Mouse (Mus musculus) layer of hippocampus, adult 18-20 months (tissue): ENCODE data around the gene Uchl3. TPM values are rescaled to one million over a fixed set of nuclear protein-coding genes. Genes with fewer than 3 reads are reported as not detected.

Experiments
- DNase-seq, 2 experiments: peaks; one replicate each; pipeline ENCODE4 v3.0.0; 2022; ENCODE audit warnings: low spot score in 2 of 2
- long read RNA-seq: library from polyadenylated mRNA; stranded (forward); transcript quantifications from one replicate; pipeline ENCODE4 v2.0.0, GENCODE M21; 2021
- total RNA-seq, 2 experiments: library from RNA; stranded (reverse); gene quantifications; 2 replicates each; pipeline ENCODE4 v1.2.3; 2021

The Uchl3 gene
- total RNA-seq, result 10 to 100 TPM; 49.7 to 51.5 TPM
- long read RNA-seq, partial matches to known transcripts, result 1 of 54 reads
- long read RNA-seq, other reads (novel, unspliced or antisense), result 53 of 54 reads

DNA sequence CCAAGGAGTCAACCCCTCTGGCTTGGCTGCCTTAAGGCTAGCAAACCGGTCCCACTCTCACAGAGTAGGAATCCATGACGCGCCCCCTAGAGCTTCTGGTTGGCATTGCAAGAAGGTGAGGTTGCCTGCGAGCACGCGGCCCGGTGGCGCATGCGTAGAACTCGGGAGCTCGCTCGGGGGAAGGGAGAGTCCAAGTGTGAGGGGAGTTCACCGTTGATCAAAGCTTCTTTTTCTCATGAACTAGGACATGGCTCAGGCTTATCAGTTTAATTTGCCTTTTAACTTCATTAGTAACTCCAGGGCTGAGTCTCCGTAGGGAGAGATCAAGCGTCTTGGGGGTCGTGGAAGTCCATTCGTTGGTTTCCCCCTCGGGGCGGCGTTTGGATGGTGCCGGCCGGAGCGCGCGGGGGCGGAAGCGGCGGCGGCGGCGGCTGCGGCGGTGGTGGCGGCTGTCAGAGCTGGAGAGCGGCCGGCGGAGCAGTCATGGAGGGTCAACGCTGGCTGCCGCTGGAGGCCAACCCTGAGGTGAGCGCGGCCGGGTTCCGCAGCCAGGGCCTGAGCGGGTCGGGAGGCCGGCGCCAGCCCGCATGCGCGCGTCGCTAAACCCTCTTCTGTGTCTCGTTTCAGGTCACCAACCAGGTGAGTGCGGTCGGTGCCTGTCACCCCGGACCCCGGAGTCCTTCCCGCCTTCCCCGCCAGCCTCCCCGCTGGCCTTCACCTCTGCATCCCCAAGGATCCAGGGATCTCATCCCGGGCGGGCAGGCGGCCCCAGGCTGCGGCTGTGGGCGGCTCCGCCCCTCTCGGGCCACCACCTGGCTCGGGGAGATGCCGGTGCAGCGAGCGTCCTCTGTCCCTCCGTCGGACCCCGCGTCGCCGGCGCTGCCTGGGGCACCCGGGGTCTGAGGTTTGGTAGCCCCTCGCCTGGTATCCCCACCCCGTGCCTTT is at the start of gene Uchl3:
Gene Uchl3, plus strand, starts transcription at position 387 of the 945 bp plus-strand sequence.
- DNase-seq, result peak; percentile 91 to 98

DNA sequence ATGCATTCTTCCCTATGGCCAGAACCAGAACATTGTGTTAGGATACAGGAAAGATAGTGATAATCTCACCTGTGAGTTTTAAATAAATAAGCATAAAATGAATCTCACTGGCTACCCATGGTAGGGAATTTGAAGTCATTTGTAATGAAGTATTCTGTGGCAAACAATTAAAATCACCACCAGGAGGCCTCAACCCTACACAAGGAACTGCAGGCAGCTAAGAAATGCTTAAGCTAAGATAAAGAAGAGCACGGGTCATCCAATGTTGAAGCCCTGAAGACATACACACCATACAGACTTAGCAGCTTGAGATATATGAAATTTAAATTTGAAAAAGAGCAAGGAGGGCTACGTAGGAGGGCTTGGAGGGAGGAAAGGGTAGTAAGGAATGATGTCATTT is 47.9 kb upstream of the Uchl3 start:
- no peak for DNase-seq

DNA sequence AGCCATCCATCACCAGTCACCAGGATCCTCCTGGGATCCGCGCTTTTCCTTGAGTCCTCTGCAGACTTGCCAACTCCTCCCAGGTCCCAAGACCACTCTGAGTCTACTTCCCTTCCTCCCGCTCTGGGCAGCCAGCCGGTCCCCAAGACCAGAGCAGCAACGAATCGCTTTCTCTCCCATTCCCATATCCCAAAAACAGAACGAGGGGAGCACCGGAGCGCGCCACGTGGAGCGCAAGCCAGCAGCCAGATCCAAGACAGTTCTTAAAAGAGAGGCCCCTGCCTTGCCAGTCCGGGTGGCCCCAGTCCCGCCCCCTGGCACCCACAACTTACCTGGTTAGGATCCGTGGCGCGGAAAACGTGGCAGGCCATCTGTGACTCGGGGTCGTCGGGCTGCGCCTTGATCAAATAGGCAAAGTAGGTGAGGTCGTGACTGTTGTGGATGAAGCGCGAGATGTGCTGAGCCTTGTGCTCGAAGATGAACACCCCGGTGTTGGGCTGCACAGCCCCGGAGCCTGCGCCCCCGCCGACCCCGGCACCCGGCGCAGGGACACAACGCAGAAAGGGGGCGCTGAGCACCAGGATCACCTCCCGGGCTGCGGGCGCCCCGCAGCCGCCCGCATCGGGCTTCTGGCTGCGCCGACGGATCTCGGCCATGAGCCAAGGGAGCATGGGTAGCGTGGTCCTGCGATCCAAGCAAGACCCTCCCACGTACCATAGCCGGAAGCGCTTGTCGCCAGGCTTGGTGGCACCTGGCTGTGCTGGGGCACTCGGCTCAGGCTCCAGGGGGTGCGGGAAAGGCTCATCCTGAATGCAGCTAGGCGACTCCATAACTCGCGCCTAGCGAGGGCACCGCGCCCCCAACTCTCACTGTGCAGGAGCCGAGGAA is 45.9 kb upstream of the Uchl3 start:
- DNase-seq, result peak; percentile 1 to 13

DNA sequence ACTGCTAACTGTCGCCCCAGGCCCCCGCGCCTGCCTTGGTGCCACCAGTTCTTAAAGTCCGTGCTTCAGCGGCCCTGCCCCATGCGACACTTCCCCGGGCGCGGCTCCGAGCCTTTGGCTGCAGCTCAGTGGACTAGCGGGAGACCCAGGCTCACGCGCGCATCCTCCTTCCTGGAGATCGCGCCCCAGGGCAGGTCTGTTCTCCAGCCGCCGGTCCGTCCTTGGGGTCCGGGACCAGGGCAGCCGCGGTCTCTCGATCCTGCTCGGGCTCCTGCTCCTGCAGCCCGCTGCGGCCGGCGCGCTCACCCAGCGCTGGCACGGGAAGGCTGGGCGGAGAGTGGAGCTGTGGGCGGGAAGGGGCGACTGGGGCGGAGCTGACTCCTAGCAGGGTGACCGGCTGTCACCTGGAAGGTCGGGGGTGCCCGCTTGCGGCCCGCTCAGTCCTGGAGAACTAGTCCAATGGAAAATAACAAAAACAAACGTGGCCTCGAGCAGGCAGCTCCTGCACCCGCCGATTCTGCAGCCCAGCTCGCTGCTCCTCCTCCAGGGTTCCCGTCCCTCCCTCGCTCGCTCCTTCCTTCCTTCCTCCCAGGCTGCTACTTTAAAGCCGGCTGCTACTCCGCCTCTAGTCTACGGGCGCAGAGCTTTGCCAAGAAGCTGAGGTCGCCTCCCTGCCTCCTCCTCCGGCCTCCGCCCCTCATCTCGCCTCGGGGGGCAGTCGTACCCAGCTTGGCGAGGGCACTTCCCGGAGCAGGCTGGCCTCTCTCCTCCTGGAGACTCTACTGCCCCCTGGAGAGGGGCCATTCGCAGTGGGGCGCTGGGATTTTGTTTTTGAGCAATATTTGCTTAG is 45.0 kb upstream of the Uchl3 start, which contains the start of gene Tbc1d4:
Gene Tbc1d4, minus strand, starts transcription at position 673 of the 850 bp plus-strand sequence.
- peak; percentile 49 to 52 for DNase-seq

DNA sequence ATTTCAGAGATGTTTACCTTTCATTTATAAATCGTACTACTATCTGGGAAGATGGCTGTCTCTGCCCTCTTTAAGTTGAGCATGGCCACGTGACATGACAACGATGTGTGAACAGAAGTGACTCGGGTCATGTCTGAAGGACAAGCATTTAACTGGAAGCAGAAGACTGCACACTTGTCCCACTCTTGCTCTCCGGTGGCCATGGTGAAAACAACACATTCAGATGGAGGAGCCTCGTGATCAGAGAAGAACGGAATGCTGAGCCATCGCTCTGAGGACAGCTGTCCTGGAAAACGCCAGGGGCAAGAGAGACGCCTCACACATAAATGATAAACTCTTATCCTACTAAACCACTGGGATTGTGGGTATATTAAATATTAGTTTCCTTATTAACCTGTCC is 43.1 kb upstream of the Uchl3 start:
- DNase-seq, result no peak

DNA sequence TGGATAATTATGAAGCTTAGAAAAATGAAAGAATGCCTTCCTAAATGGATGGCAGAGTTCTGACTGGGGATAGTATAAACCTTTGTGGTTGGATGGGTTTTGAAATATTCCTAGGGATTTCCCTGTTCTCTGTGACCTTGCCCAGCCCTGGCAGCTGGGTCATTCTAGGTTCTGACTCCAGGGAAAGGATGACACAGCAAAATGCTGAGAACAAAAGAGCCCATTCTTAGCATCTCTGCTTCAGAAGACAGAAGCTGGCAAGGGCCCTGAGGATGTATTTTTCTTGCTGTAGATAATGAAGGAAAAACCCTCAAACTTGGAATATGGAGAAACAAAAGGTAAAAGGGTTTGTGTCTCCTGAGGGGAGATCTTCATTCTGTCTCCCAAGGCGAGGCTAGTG is 40.6 kb upstream of the Uchl3 start:
- DNase-seq, result no peak

DNA sequence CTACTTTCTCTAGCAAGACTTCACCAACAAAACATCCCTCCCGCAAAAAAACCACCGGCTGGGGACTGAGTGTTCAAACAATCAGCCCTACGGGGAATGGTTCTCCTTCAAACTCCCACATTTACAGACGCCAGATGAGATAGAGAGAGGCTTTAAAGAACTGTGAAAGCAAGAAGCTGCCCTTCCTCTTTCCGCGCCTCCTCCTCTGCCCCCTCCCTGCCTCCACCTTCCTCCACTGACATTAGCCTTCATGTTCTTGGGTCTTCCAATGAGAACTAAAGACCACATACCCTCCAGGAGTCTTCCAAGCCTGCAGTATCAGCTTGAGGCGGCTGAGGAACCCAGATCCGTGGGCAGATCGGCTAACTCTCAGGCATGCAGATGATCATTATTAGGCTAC is 37.6 kb upstream of the Uchl3 start:
- DNase-seq, result no peak

DNA sequence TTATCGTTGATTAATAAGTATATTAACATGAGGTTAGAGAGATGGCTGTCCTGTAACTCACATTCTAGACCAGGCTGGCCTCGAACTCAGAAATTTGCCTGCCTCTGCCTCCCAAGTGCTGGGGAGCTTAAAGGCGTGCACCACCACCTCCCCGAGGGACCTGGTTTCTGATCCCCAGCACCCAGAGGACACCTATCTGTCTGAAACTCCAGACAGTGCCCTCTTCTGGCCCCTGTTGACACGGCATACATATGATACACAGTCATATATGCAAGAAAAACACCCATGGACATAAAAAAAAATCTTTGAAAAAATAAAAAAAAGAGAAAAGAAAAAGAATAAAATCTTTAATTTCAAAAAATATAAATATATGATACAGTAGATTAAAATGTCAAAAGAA is 36.1 kb upstream of the Uchl3 start:
- DNase-seq, result no peak

DNA sequence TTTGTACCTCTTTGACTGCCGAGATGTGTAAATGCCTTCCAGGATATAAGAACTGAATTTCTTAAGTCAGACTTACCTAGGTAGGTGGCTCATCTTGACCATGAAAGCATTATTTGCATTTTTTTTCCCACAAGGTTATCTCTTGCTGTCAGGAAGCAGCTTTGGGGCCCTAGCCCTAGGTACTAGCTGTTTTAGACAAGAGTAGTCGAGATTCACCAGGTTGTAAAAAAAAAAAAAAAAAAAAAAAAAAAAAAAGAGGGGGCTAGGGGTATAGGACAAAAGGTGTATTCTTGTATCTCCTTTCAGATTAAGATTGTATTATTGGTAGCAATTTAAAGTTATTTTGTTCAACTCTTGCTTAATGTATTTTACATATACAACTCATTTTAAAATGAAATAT is 23.2 kb upstream of the Uchl3 start:
- DNase-seq, result no peak

DNA sequence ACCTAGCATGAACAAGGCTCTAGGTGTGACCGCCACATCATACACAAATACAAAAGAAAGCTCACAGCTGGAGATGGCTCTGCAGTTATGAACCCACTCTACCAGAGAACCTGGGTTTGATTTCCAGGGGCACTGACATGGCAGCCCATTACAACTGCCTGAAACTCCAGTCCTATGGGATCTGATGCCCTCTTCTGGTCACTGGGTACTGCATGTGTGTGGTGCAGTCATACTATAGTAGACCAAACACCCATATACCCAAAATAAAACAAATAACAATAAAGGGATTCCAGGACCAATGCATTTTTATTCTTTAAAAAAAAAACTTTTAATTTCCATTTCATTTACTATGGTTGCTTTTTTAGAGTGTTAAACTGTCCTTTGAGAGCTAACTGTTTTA is 18.0 kb upstream of the Uchl3 start:
- DNase-seq, result no peak

DNA sequence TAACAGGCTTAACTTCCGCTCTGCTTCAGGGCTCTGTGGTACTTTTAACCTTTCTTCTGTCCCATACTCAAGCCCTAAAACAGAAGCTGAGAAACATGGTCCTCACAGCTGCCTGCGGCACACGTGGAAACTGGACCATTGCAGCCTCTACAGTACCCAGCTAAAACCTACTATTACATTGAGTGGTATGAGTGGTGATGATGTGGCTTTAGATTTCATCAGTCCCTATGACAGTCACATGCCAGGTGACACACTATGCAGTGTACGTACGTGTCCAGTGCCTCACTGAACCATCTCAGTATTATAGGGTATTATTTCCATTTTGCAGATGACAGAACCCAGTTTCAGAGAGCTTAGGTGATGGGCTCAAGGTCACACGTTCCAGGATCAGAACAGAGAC is 16.4 kb upstream of the Uchl3 start:
- no peak for DNase-seq

DNA sequence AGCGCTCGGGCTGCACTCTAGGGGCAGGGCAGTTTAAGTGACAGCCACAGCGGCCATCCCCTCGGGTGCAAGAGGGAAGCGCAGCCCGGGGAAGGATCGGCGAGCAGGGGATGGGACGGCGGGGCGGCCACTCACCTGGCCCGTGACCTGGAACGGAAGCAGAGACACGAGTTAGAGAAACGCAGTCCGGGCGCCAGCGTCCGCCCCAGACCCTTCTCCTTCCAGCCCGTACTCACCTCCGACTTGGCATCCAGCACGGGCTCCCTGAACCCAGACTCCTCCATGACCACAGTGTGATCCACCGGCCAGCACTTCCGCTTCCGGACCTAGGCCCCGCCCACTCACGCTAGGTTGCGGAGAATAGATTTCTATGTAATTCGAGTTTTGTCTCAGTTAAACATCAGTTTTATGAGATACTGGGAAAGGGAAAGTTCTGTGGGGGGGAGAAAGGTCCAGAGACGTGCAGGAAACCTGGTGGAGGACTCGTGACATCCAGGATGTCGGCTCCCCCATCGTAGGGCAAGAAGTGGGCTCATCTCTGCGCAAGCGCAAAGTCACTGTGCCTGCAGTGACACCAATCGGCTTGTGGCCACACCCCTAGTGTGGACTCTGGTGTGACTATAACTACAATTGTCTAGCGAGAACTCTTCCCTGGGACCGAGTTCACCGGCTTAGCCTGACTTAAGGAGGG is 13.5 kb upstream of the Uchl3 start, which contains the start of gene Commd6:
Gene Commd6, minus strand, starts transcription at position 534 of the 691 bp plus-strand sequence.
- DNase-seq, result peak; percentile 87 to 95

DNA sequence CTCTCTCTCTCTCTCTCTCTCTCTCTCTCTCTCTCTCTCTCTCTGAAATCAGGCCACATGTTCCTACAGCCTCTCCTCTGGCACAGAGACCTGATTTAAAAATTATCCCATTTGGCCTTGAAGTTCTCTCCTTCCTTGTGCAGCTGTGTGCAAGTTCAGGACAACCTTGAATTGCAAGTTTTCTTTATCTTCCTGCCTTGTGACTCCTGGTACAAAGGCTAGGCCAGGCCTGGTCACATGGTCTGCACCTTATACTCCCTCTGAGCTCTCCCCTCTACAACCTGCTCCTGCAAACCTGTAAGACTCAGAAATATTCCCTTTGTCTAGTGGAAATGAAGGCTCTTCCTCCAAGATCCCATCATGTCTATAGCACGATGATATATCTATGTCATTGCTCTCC is 8.8 kb upstream of the Uchl3 start:
- DNase-seq, result no peak

DNA sequence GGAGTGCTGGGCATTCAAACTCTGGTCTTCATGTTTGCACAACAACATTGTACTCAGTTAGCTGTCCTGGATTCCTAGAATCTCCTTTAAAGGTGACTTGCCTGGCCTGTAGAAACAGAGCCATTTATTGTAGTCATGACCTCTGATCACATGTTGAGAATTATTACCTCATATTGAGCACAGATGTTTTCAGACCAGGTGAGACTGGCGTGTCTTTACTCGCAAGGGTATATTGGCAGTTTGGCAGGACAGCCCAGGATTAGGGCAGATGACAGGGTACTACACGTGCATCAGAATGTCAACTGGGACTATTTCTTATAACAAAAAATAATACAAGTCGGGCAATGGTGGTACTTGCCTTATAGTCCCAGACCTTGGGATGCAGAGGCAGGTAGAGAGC is 3.2 kb upstream of the Uchl3 start:
- DNase-seq, result no peak

DNA sequence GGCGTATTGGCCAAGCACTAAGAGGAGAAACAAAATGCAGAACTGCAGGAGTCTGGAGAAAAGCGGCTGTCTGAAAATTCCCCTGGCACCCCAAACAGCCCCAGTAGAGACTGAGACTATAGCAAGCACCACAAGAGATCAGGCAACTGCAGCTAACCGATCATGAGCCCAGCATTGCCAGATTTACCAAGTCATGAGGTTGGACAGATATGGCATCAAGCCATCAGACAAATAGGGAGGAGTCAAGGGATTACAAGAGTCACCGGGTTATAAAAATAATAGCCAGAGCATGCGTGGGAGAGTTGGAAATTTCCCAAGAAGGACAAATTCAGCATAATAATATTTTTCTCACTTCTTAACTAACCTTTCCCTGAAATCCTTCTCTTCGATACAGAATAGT is 1.2 kb upstream of the Uchl3 start:
- no peak for DNase-seq

DNA sequence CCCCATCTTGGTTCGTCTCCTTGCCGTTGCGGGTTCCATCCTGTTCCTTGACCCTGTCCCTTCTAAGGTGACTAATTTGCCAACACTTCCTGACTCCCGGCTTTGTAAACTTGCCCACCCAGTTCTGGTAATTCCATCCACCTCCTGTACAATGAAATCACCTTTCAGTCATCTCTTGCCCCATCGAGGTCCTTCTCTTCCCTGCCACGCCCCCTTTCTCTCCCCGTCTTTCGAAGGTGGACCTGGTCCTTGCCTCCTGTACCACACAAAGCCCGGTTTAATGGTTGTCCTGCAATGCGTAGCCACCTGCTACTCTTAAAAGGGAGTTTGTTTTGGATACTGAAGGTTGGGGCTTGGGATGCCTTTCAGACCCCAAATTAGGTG is 751 bp downstream of the Uchl3 start:
- DNase-seq, result no peak

DNA sequence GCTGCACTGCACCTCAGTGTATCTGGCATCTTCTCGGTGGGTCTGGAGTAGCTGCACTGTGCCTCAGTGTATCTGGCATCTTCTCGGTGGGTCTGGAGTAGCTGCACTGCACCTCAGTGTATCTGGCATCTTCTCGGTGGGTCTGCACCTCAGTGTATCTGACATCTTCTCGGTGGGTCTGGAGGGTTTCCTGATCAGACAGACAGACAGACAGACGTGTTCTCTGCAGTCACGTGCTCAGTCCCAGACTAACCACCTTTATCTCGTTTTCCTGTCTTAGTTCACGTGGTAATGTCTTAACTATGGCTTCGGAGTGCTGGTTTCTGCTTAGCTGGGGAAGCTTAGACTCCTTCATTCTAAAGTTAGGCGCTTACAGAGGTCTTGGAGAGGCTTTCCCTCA is 2.5 kb downstream of the Uchl3 start:
- no peak for DNase-seq

DNA sequence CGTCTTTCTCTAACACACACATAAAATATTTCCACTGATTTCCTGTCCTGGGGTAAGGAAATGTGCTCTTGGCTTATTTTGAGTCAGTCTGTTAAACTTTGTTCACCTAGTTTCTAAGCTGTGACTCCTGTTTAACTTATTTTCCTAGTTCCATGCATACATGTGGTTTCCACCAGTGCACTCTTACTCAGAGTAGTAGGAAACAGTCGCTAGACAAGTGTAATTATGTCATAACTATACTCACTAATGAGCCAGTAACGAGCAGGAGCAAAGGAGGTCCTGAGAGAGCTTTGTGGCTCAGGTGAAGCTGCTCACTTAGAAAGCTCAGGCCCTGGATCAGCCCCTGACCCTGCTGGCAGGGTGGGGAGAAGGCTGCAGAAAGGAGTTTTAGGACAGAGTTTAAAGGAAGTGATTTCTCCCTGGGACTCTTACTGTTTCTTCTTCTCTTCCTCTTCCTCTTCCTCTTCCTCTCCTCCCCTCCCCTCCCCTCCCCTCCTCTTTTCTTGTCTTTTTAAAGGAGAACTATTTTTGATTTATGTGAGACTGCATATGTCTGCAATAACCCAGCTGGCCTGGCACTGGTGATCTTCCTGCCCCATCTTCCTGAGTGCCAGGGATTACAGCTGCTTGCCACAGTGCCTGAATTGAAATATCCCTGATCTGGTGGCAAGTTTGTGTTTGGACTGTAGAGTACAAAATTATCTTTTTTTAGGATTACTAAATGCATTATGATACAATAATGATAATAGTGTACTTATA is 8.1 kb downstream of the Uchl3 start:
- DNase-seq, result no peak

DNA sequence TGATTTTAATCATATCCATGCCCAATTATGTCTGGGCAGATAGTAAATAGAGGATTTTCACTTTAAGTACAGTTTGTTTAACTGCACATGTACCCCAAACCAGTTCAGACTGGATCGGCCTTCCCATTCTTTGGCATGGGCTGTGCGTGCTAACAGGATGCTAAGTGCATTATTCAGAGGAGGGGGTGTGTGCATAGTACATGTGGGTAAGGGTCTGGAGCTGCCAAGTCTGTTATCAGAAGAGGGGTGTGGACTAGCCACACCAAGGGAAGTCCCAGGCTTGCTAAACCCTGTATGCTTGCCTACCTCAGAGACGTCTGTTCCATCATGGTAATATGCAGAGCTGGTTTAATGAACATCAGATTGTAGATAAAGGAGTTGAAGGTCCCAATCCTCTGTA is 10.5 kb downstream of the Uchl3 start:
- DNase-seq, result no peak

DNA sequence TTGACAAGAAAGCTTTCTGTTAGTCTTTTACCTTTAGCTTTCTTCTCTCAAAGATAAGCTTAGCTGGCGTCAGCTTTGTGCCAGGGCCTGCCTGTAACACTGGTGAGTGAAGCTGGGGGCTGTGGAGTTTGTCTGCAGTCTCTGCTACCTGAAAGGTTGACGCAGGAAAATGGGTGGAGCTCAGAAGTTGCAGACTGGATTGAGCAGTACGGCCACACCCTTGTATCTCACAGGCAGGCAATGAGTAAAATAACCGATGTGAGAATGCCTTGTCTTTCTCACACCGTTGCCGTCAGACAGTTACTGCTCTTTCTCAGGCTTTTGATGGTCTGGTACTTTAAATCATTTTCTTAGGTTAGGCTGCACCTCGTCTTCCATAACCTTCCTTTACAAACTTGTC is 12.3 kb downstream of the Uchl3 start:
- no peak for DNase-seq
